Comparison of ENCODE assay signal across 24 mouse cellular contexts in the genomic region with DNA sequence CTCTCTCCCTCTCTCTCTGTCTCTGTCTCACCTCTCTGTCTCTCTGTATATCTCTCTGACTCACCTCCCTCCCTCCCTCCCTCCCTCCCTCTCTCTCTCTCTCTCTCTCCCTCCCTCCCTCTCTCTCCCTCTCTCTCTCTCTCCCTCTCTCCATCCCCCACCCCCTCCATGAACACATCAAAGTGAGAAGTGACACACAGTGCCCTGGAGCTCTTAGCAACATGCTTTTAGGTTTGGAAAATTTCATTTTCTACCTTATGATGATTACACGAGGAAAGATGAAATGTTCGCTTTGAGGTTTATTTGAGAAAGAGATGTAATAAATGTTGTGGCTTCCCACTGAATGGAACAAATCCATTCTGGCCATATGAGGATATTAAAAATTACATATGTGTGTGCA.
DNase-seq lines count a peak whose midpoint lies in the region; ATAC-seq lines count a peak whose summit lies in the region.
"Had no signal": no experiment of that assay in that cellular context is flagged by ENCODE, and none has a peak within 500 bp of the region (broad histone marks: within the 10 kb centered on the region; RNA-seq: fewer than 3 reads in every experiment).

No protein-coding gene starts in this region.

- H3K27me3 ChIP-seq in embryonic facial prominence, embryonic 14.5 days (replicated peaks; ENCODE audit: control insufficient read depth, insufficient read depth, low read length), result no peaks in the 10 kb centered on the region
- H3K27me3 ChIP-seq in embryonic facial prominence, embryonic 10.5 days (replicated peaks; ENCODE audit: low read depth, poor library complexity, severe bottlenecking), result no peaks in the 10 kb centered on the region
- H3K27me3 ChIP-seq in hindbrain, embryonic 13.5 days, result no peaks in the 10 kb centered on the region
- no peaks in the 10 kb centered on the region for H3K27me3 ChIP-seq in hindbrain, embryonic 12.5 days
- H3K27me3 ChIP-seq in midbrain, embryonic 14.5 days (ENCODE audit: control insufficient read depth, insufficient read depth, low read length), result no peaks in the 10 kb centered on the region
- H3K27me3 ChIP-seq in midbrain, embryonic 10.5 days (ENCODE audit: low read depth, poor library complexity, severe bottlenecking), result no peaks in the 10 kb centered on the region
- H3K27me3 ChIP-seq: CH12.LX; heart, embryonic 12.5 days; limb, embryonic 12.5 days; liver, embryonic 15.5 days; neural tube, embryonic 12.5 days had no signal

- no peaks in the 10 kb centered on the region for H3K36me3 ChIP-seq in embryonic facial prominence, embryonic 14.5 days (ENCODE audit: control insufficient read depth, insufficient read depth, low read length)
- no peaks in the 10 kb centered on the region for H3K36me3 ChIP-seq in embryonic facial prominence, embryonic 10.5 days (replicated peaks)
- no peaks in the 10 kb centered on the region for H3K36me3 ChIP-seq in hindbrain, embryonic 13.5 days
- no peaks in the 10 kb centered on the region for H3K36me3 ChIP-seq in hindbrain, embryonic 12.5 days
- no peaks in the 10 kb centered on the region for H3K36me3 ChIP-seq in midbrain, embryonic 14.5 days (ENCODE audit: control insufficient read depth, insufficient read depth, low read length)
- H3K36me3 ChIP-seq in midbrain, embryonic 10.5 days, result no peaks in the 10 kb centered on the region
- H3K36me3 ChIP-seq: heart, embryonic 12.5 days; limb, embryonic 12.5 days; liver, embryonic 15.5 days; neural tube, embryonic 12.5 days had no signal

- H3K9me3 ChIP-seq in embryonic facial prominence, embryonic 14.5 days (ENCODE audit: control insufficient read depth, low read length), result 0 out of 2 replicates have a peak, but pooled peaks cover 7% of the 10 kb centered on the region
- H3K9me3 ChIP-seq in embryonic facial prominence, embryonic 10.5 days, result peaks cover 6% of the 10 kb centered on the region; the same call in 1 of the 2 replicates
- H3K9me3 ChIP-seq in hindbrain, embryonic 13.5 days, result peaks cover 10% of the 10 kb centered on the region; the same call in 1 of the 2 replicates
- H3K9me3 ChIP-seq in hindbrain, embryonic 12.5 days (replicated peaks), result no peaks in the 10 kb centered on the region
- peaks cover 5% of the 10 kb centered on the region; the same call in 1 of the 2 replicates for H3K9me3 ChIP-seq in midbrain, embryonic 14.5 days (ENCODE audit: control insufficient read depth, low read length)
- H3K9me3 ChIP-seq in midbrain, embryonic 10.5 days (replicated peaks), result 0 out of 2 replicates have a peak, but pooled peaks cover 4% of the 10 kb centered on the region
- H3K9me3 ChIP-seq: heart, embryonic 12.5 days; liver, embryonic 15.5 days; neural tube, embryonic 12.5 days had no signal

- H3K4me3 ChIP-seq in embryonic facial prominence, embryonic 14.5 days (ENCODE audit: low read depth, low read length), result no peak overlapping the region
- H3K4me3 ChIP-seq in embryonic facial prominence, embryonic 10.5 days, result no peak overlapping the region
- H3K4me3 ChIP-seq in hindbrain, embryonic 13.5 days, result no peak overlapping the region
- no peak overlapping the region for H3K4me3 ChIP-seq in hindbrain, embryonic 12.5 days
- no peak overlapping the region for H3K4me3 ChIP-seq in midbrain, embryonic 14.5 days (replicated peaks; ENCODE audit: low read depth, low read length)
- H3K4me3 ChIP-seq in midbrain, embryonic 10.5 days, result no peak overlapping the region
- H3K4me3 ChIP-seq: heart, adult 2 months; heart, embryonic 12.5 days; limb, embryonic 12.5 days; liver, embryonic 15.5 days; neural tube, embryonic 12.5 days had no signal

- H3K9ac ChIP-seq in embryonic facial prominence, embryonic 14.5 days (ENCODE audit: low read depth, low read length), result no peak overlapping the region
- H3K9ac ChIP-seq in hindbrain, embryonic 13.5 days, result no peak overlapping the region
- H3K9ac ChIP-seq in hindbrain, embryonic 12.5 days, result no peak overlapping the region
- no peak overlapping the region for H3K9ac ChIP-seq in midbrain, embryonic 14.5 days (replicated peaks; ENCODE audit: low read length)
- H3K9ac ChIP-seq: heart, embryonic 12.5 days; limb, embryonic 12.5 days; liver, embryonic 15.5 days; lung, embryonic 14.5 days; neural tube, embryonic 12.5 days had no signal

- no peak overlapping the region for H3K27ac ChIP-seq in embryonic facial prominence, embryonic 14.5 days (replicated peaks; ENCODE audit: low read depth, low read length)
- no peak overlapping the region for H3K27ac ChIP-seq in embryonic facial prominence, embryonic 10.5 days (replicated peaks)
- H3K27ac ChIP-seq in hindbrain, embryonic 13.5 days, result peak overlapping the region; percentile 69
- H3K27ac ChIP-seq in hindbrain, embryonic 12.5 days, result no peak overlapping the region
- peak overlapping the region; percentile 60; the same call in 1 of the 2 replicates for H3K27ac ChIP-seq in midbrain, embryonic 14.5 days (replicated peaks; ENCODE audit: low read depth, low read length)
- H3K27ac ChIP-seq in midbrain, embryonic 10.5 days (replicated peaks), result no peak overlapping the region
- H3K27ac ChIP-seq: heart, adult 2 months; liver, embryonic 15.5 days; neural tube, embryonic 12.5 days had no signal

- H3K4me2 ChIP-seq in embryonic facial prominence, embryonic 14.5 days (ENCODE audit: low read depth, low read length), result no peak overlapping the region
- H3K4me2 ChIP-seq in hindbrain, embryonic 13.5 days, result no peak overlapping the region
- H3K4me2 ChIP-seq in hindbrain, embryonic 12.5 days (replicated peaks), result no peak overlapping the region
- H3K4me2 ChIP-seq in midbrain, embryonic 14.5 days (ENCODE audit: low read length), result no peak overlapping the region
- H3K4me2 ChIP-seq: heart, embryonic 12.5 days; limb, embryonic 12.5 days; liver, embryonic 15.5 days; lung, embryonic 14.5 days; neural tube, embryonic 12.5 days had no signal

- peak; percentile 6 for DNase-seq in embryonic facial prominence, embryonic 14.5 days (ENCODE audit: low spot score)
- DNase-seq in embryonic facial prominence, embryonic 10.5 days (ENCODE audit: low spot score), result no peak
- peak; percentile 57 for DNase-seq in midbrain, embryonic 14.5 days
- DNase-seq in midbrain, embryonic 10.5 days (ENCODE audit: low spot score), result no peak
- DNase-seq in testis, postnatal 10 days (ENCODE audit: low spot score), result no peak
- DNase-seq: adrenal gland, adult 2 months; adrenal gland, postnatal 36 days; cerebellum, adult 2 months; heart, adult 2 months; heart, postnatal 4 days; kidney, adult 9 months; layer of hippocampus, postnatal 36 days; lung, postnatal 14 days; right cerebral cortex, postnatal 14 days had no signal

- H3K4me1 ChIP-seq in embryonic facial prominence, embryonic 14.5 days (ENCODE audit: control insufficient read depth, insufficient read depth, low read length), result peaks cover 15% of the 10 kb centered on the region
- H3K4me1 ChIP-seq in embryonic facial prominence, embryonic 10.5 days, result peaks cover 14% of the 10 kb centered on the region; the same call in 1 of the 2 replicates
- peaks cover 21% of the 10 kb centered on the region for H3K4me1 ChIP-seq in hindbrain, embryonic 13.5 days (replicated peaks)
- H3K4me1 ChIP-seq in hindbrain, embryonic 12.5 days, result no peaks in the 10 kb centered on the region; the same call in 1 of the 2 replicates
- peaks cover 12% of the 10 kb centered on the region; the same call in 1 of the 2 replicates for H3K4me1 ChIP-seq in midbrain, embryonic 14.5 days (ENCODE audit: control insufficient read depth, insufficient read depth, low read length)
- H3K4me1 ChIP-seq in midbrain, embryonic 10.5 days, result peaks cover 11% of the 10 kb centered on the region
- H3K4me1 ChIP-seq: heart, embryonic 12.5 days; liver, embryonic 15.5 days; neural tube, embryonic 12.5 days had no signal

- WGBS in embryonic facial prominence, embryonic 14.5 days, result 51% methylated on average over 2 of the region's 2 CpGs
- WGBS in embryonic facial prominence, embryonic 10.5 days, result 80% methylated on average over 2 of the region's 2 CpGs
- WGBS in hindbrain, embryonic 13.5 days, result 73% methylated on average over 2 of the region's 2 CpGs
- WGBS in hindbrain, embryonic 12.5 days, result 84% methylated on average over 2 of the region's 2 CpGs
- WGBS in midbrain, embryonic 14.5 days, result 59% methylated on average over 2 of the region's 2 CpGs
- 92% methylated on average over 2 of the region's 2 CpGs for WGBS in midbrain, embryonic 10.5 days

- ATAC-seq in embryonic facial prominence, embryonic 14.5 days (ENCODE audit: low read depth), result no peak
- no peak for ATAC-seq in hindbrain, embryonic 13.5 days (ENCODE audit: low FRiP score)
- ATAC-seq in hindbrain, embryonic 12.5 days (ENCODE audit: low FRiP score), result no peak
- ATAC-seq in midbrain, embryonic 14.5 days (ENCODE audit: low FRiP score, low TSS enrichment), result no peak
- ATAC-seq: activated CD4-positive, CD25-positive, alpha-beta regulatory T cell, adult 4 months; intestine, postnatal 0 days had no signal

Comparison
In these comparisons a context has a peak if more than half of its experiments do, and no peak if none do; other contexts are left out.
1. DNase-seq: peak in embryonic facial prominence, embryonic 14.5 days (single experiment) and midbrain, embryonic 14.5 days (single experiment); none in embryonic facial prominence, embryonic 10.5 days (single experiment), midbrain, embryonic 10.5 days (single experiment) and testis, postnatal 10 days (single experiment).
2. H3K27ac ChIP-seq: peak in hindbrain, embryonic 13.5 days (single experiment) and midbrain, embryonic 14.5 days (single experiment); none in embryonic facial prominence, embryonic 14.5 days (single experiment), embryonic facial prominence, embryonic 10.5 days (single experiment), hindbrain, embryonic 12.5 days (single experiment) and midbrain, embryonic 10.5 days (single experiment).